Mouse (Mus musculus): Measurements from ENCODE around the gene Timm50.

Gene Timm50

DNA sequence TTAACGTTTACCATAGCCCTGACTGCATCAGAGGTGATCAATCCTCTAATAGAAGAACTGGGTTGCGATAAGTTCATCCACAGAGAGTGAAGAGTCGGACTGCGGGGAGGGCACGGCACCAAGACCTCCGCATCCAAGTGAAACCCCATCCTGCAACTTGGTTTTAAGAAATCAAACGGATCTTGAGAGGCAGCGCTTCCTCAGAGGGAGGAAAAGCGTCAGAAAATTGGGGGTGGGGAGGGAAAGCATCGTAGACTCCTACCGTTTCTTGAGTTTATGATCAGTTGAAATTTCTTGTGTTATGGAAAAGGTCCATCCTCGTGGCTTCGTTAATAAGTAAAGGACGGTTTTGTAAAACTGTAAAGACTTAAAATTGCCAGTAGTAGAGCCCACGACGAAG lies 43.3 kb downstream of the Timm50 start:
- no peak for DNase-seq (ENCODE audit: low read depth)

- DNase-seq (ENCODE audit: low read depth), result peak; percentile 39
These were observed 43.8 kb downstream of the Timm50 start for GRCm38 (mm10) chr7:28268042-28268531.

- peak; percentile 59 for DNase-seq (ENCODE audit: low read depth)
These were observed 44.5 kb downstream of the Timm50 start, which contains the start of gene Eid2 for GRCm38 (mm10) chr7:28267129-28268041. Gene Eid2 (plus strand): TSS chr7:28267881.

- no peak for DNase-seq (ENCODE audit: low read depth)
These were observed 46.5 kb downstream of the Timm50 start for GRCm38 (mm10) chr7:28265391-28265790.

GRCm38 (mm10) chr7:28263786-28264185 lies 48.1 kb downstream of the Timm50 start:
- DNase-seq (ENCODE audit: low read depth), result peak; percentile 73

DNA sequence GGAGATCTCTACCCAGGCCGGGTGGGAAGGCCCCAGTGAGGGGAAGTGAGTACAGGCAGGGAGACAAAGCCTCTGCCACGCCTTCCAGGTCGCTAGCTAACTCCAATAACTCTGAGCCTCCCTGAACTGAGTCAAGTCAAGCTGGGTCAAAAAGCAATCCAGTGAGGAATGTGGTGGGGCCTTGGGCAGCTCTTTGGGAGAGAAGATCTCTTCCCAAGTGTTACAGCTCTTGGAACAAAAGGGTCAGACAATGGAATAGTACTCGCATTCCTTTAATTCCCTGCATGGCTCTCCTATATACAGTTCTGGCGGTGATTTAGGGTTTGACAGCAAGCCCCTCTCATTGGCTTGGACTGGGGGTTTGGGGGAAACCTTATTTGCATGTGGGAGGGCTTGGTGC lies 49.0 kb downstream of the Timm50 start:
- no peak for DNase-seq (ENCODE audit: low read depth)

Data from induced T-regulatory cell, adult 2 months (primary cell).